12 mouse cellular contexts compared by ENCODE assay signal in genomic region chr11:75134485-75135068, GRCm38 (mm10). TPM values are rescaled to one million over a fixed set of nuclear protein-coding genes. Genes with fewer than 3 reads are reported as not detected.
A peak's percentile ranks its signal among the peaks of the same experiment; 100 is the strongest.
DNase-seq lines count a peak whose midpoint lies in the region; ATAC-seq lines count a peak whose summit lies in the region.
"Had no signal": no experiment of that assay in that cellular context is flagged by ENCODE, and none has a peak within 500 bp of the region (broad histone marks: within the 10 kb centered on the region; RNA-seq: fewer than 3 reads in every experiment).

No protein-coding gene starts in this region.

- intact Hi-C loops in heart, postnatal 25 days (cut with DNase I) = loop anchor here (2.0 kb wide), 1 partner anchor 30 kb away; no protein-coding TSS in a partner anchor

- DNase-seq in heart, embryonic 10.5 days (ENCODE audit: low spot score) = no peak
- no peak for DNase-seq in heart, postnatal 25 days (ENCODE audit: low spot score)
- DNase-seq in neural tube, embryonic 10.5 days (ENCODE audit: extremely low spot score, low spot score) = no peak
- no peak for DNase-seq in retina, postnatal 1 day
- no peak for DNase-seq in layer of hippocampus, postnatal 14 days (ENCODE audit: low spot score in 2 of 2)
- DNase-seq: liver; thymus, adult 18-20 months had no signal

- H3K4me2 ChIP-seq in neural tube, embryonic 13.5 days = no peak overlapping the region
- no peak overlapping the region for H3K4me2 ChIP-seq in kidney, embryonic 16.5 days (replicated peaks; ENCODE audit: low read depth, low read length)
- H3K4me2 ChIP-seq: midbrain, embryonic 12.5 days had no signal

- 63% methylated on average over 5 of the region's 5 CpGs for WGBS in heart, embryonic 10.5 days
- WGBS in neural tube, embryonic 13.5 days = 84% methylated on average over 5 of the region's 5 CpGs
- WGBS in kidney, embryonic 16.5 days = 51% methylated on average over 5 of the region's 5 CpGs

- H3K27ac ChIP-seq in heart, embryonic 10.5 days = peak overlapping the region; percentile 43; the same call in 1 of the 2 replicates
- peak overlapping the region; percentile 79; the same call in 1 of the 2 replicates for H3K27ac ChIP-seq in neural tube, embryonic 13.5 days (replicated peaks)
- H3K27ac ChIP-seq in kidney, embryonic 16.5 days (ENCODE audit: low read length) = peak overlapping the region; percentile 75
- H3K27ac ChIP-seq: midbrain, embryonic 12.5 days had no signal

- no peak for ATAC-seq in neural tube, embryonic 13.5 days (ENCODE audit: low read depth)
- ATAC-seq in kidney, embryonic 16.5 days (ENCODE audit: low FRiP score, low TSS enrichment) = no peak
- ATAC-seq in granulocyte monocyte progenitor cell, adult 5-6 weeks (replicated peaks; ENCODE audit: poor library complexity, severe bottlenecking) = no peak
- ATAC-seq: activated CD4-positive, CD25-positive, alpha-beta regulatory T cell, adult 4 months had no signal

- no peaks in the 10 kb centered on the region for H3K9me3 ChIP-seq in heart, embryonic 10.5 days
- H3K9me3 ChIP-seq in neural tube, embryonic 13.5 days = no peaks in the 10 kb centered on the region
- H3K9me3 ChIP-seq in kidney, embryonic 16.5 days (ENCODE audit: low read length) = no peaks in the 10 kb centered on the region
- H3K9me3 ChIP-seq: midbrain, embryonic 12.5 days had no signal

- no peaks in the 10 kb centered on the region for H3K36me3 ChIP-seq in heart, embryonic 10.5 days
- H3K36me3 ChIP-seq in neural tube, embryonic 13.5 days = no peaks in the 10 kb centered on the region
- H3K36me3 ChIP-seq in kidney, embryonic 16.5 days (ENCODE audit: insufficient read depth, low read length) = no peaks in the 10 kb centered on the region

- no peaks in the 10 kb centered on the region for H3K27me3 ChIP-seq in heart, embryonic 10.5 days (ENCODE audit: insufficient read depth, poor library complexity, severe bottlenecking)
- no peaks in the 10 kb centered on the region for H3K27me3 ChIP-seq in neural tube, embryonic 13.5 days
- no peaks in the 10 kb centered on the region for H3K27me3 ChIP-seq in kidney, embryonic 16.5 days (ENCODE audit: insufficient read depth, low read length)
- H3K27me3 ChIP-seq: midbrain, embryonic 12.5 days had no signal

- H3K9ac ChIP-seq in neural tube, embryonic 13.5 days = no peak overlapping the region
- no peak overlapping the region for H3K9ac ChIP-seq in kidney, embryonic 16.5 days (replicated peaks; ENCODE audit: low read length)
- H3K9ac ChIP-seq: midbrain, embryonic 12.5 days had no signal

- H3K4me3 ChIP-seq in heart, embryonic 10.5 days = no peak overlapping the region
- no peak overlapping the region for H3K4me3 ChIP-seq in neural tube, embryonic 13.5 days
- no peak overlapping the region for H3K4me3 ChIP-seq in kidney, embryonic 16.5 days (ENCODE audit: low read length)
- H3K4me3 ChIP-seq: midbrain, embryonic 12.5 days had no signal

- H3K4me1 ChIP-seq in heart, embryonic 10.5 days = peaks cover 52% of the 10 kb centered on the region
- peaks cover 63% of the 10 kb centered on the region for H3K4me1 ChIP-seq in neural tube, embryonic 13.5 days (replicated peaks)
- peaks cover 50% of the 10 kb centered on the region for H3K4me1 ChIP-seq in kidney, embryonic 16.5 days (ENCODE audit: insufficient read depth, low read length)

RNA-seq across cellular contexts. Expression of gene Hic1, which starts 34.7 kb away (rescaled TPM):
- 1.9 and 2.1 TPM in 2 replicates for polyA plus RNA-seq in heart, embryonic 10.5 days (2016; fragmentation: Nextera tagmentation; extraction: Ambion mirVana)
- 10 to 100 TPM; 15.3 to 19.2 TPM for total RNA-seq in heart, postnatal 25 days (2021)
- polyA plus RNA-seq in neural tube, embryonic 13.5 days (2015; fragmentation: Nextera tagmentation; extraction: Ambion mirVana) = 7.4 and 9.2 TPM in 2 replicates
- 16.1 and 16.2 TPM in 2 replicates for polyA plus RNA-seq in kidney, embryonic 16.5 days (2015; fragmentation: Nextera tagmentation; extraction: Ambion mirVana)
- not detected in 2 replicates for total RNA-seq in granulocyte monocyte progenitor cell, adult 5-6 weeks (2014; fragmentation: Nextera tagmentation)
- not detected in 2 replicates for total RNA-seq in granulocyte monocyte progenitor cell, adult 5-6 weeks (2017)
- 1 to 10 TPM; 3.3 to 4.5 TPM for total RNA-seq in layer of hippocampus, postnatal 14 days (2021)

RNA-seq across cellular contexts. Expression of gene Ovca2, which starts 44.1 kb away (rescaled TPM):
- 24.0 and 29.0 TPM in 2 replicates for polyA plus RNA-seq in heart, embryonic 10.5 days (2016; fragmentation: Nextera tagmentation; extraction: Ambion mirVana)
- total RNA-seq in heart, postnatal 25 days (2021) = 1 to 10 TPM; 6.0 to 6.1 TPM
- 18.6 and 20.5 TPM in 2 replicates for polyA plus RNA-seq in neural tube, embryonic 13.5 days (2015; fragmentation: Nextera tagmentation; extraction: Ambion mirVana)
- polyA plus RNA-seq in kidney, embryonic 16.5 days (2015; fragmentation: Nextera tagmentation; extraction: Ambion mirVana) = 26.1 and 26.9 TPM in 2 replicates
- 17.1 and 20.1 TPM in 2 replicates for total RNA-seq in granulocyte monocyte progenitor cell, adult 5-6 weeks (2014; fragmentation: Nextera tagmentation)
- 16.1 and 16.4 TPM in 2 replicates for total RNA-seq in granulocyte monocyte progenitor cell, adult 5-6 weeks (2017)
- total RNA-seq in layer of hippocampus, postnatal 14 days (2021) = 10 to 100 TPM; 14.8 to 15.2 TPM

RNA-seq across cellular contexts. Expression of gene Dph1, which starts 56.5 kb away (rescaled TPM):
- 26.8 and 28.0 TPM in 2 replicates for polyA plus RNA-seq in heart, embryonic 10.5 days (2016; fragmentation: Nextera tagmentation; extraction: Ambion mirVana)
- 1 to 10 TPM; 7.4 to 9.0 TPM for total RNA-seq in heart, postnatal 25 days (2021)
- 13.7 and 15.0 TPM in 2 replicates for polyA plus RNA-seq in neural tube, embryonic 13.5 days (2015; fragmentation: Nextera tagmentation; extraction: Ambion mirVana)
- polyA plus RNA-seq in kidney, embryonic 16.5 days (2015; fragmentation: Nextera tagmentation; extraction: Ambion mirVana) = 28.2 and 28.4 TPM in 2 replicates
- total RNA-seq in granulocyte monocyte progenitor cell, adult 5-6 weeks (2014; fragmentation: Nextera tagmentation) = 7.6 and 17.1 TPM in 2 replicates
- total RNA-seq in granulocyte monocyte progenitor cell, adult 5-6 weeks (2017) = 8.9 and 10.6 TPM in 2 replicates
- 10 to 100 TPM; 21.7 to 24.4 TPM for total RNA-seq in layer of hippocampus, postnatal 14 days (2021)

RNA-seq across cellular contexts. Expression of gene Rtn4rl1, which starts 59.0 kb away (rescaled TPM):
- 9.7 and 16.6 TPM in 2 replicates for polyA plus RNA-seq in heart, embryonic 10.5 days (2016; fragmentation: Nextera tagmentation; extraction: Ambion mirVana)
- total RNA-seq in heart, postnatal 25 days (2021) = 1 to 10 TPM; 9.7 to 9.8 TPM
- 12.4 and 16.5 TPM in 2 replicates for polyA plus RNA-seq in neural tube, embryonic 13.5 days (2015; fragmentation: Nextera tagmentation; extraction: Ambion mirVana)
- 3.8 and 5.0 TPM in 2 replicates for polyA plus RNA-seq in kidney, embryonic 16.5 days (2015; fragmentation: Nextera tagmentation; extraction: Ambion mirVana)
- total RNA-seq in granulocyte monocyte progenitor cell, adult 5-6 weeks (2014; fragmentation: Nextera tagmentation) = 0.37 and 1.0 TPM in 2 replicates
- total RNA-seq in granulocyte monocyte progenitor cell, adult 5-6 weeks (2017) = 0.15 TPM in 1 of 2 replicates, not detected in the other
- 10 to 100 TPM; 82.1 to 83.1 TPM for total RNA-seq in layer of hippocampus, postnatal 14 days (2021)
